Mouse (Mus musculus): ENCODE results near the gene Ndufa6.

GRCm38 (mm10) chr15:82347852-82348251 is 6.3 kb downstream of the Ndufa6 start:
- TF ChIP-seq POLR2A (IDR thresholded peaks at IDR 0.05; ENCODE audit: extremely low read depth, insufficient read depth, low read length) (no peak), CTCF (IDR thresholded peaks at IDR 0.05; ENCODE audit: extremely low read depth, insufficient read depth, low read length) (no peak)

Measured in cortical plate, adult 2 months (tissue).